Mouse (Mus musculus) urinary bladder, adult 18-20 months (tissue): ENCODE results near the gene Gm21830.
A peak's percentile ranks its signal among the peaks of the same experiment; 100 is the strongest.
"Not testable (repeated sequence)": the region's sequence is repeated elsewhere in the genome, so short reads cannot be mapped to it uniquely, and the experiment has no call there.

ENCODE experiments used
- DNase-seq, 2 experiments: peaks; one replicate each; pipeline ENCODE4 v3.0.0; 2022; ENCODE audit warnings: low spot score in 2 of 2, mixed read lengths in 2 of 2

Gene Gm21830

GRCm38 (mm10) chr2:67413425-67413824 lies at the start of gene Gm21830:
TSS of gene Gm21830 (plus strand) at chr2:67413725.
- DNase-seq: not testable (repeated sequence)

GRCm38 (mm10) chr2:67364506-67364905 lies 49.0 kb upstream of the Gm21830 start:
- no peak for DNase-seq

GRCm38 (mm10) chr2:67378504-67378903 lies 35.0 kb upstream of the Gm21830 start:
- no peak for DNase-seq

GRCm38 (mm10) chr2:67420853-67421252 lies 7.3 kb downstream of the Gm21830 start:
- no peak for DNase-seq

- no peak for DNase-seq
Observed at GRCm38 (mm10) chr2:67422799-67423198, 9.3 kb downstream of the Gm21830 start.

GRCm38 (mm10) chr2:67433081-67433480 lies 19.6 kb downstream of the Gm21830 start, which contains the start of gene Gm26727:
TSS of gene Gm26727 (minus strand) at chr2:67433181.
- no peak for DNase-seq

GRCm38 (mm10) chr2:67438309-67438708 lies 24.8 kb downstream of the Gm21830 start:
- DNase-seq: no peak

GRCm38 (mm10) chr2:67445780-67446179 lies 32.3 kb downstream of the Gm21830 start, which contains the start of gene Xirp2:
TSS of gene Xirp2 (plus strand) at chr2:67446002.
- no peak for DNase-seq

- DNase-seq: no peak
Observed at GRCm38 (mm10) chr2:67446772-67447171, 33.2 kb downstream of the Gm21830 start.

GRCm38 (mm10) chr2:67447206-67447605 lies 33.7 kb downstream of the Gm21830 start:
- no peak for DNase-seq

GRCm38 (mm10) chr2:67460857-67461256 lies 47.3 kb downstream of the Gm21830 start:
- no peak for DNase-seq

- no peak for DNase-seq
Observed at GRCm38 (mm10) chr2:67467036-67467435, 53.5 kb downstream of the Gm21830 start.

GRCm38 (mm10) chr2:67470030-67470429 lies 56.5 kb downstream of the Gm21830 start:
- DNase-seq: not testable (repeated sequence)

- peak in 1 of 2 experiments; percentile 4 for DNase-seq
Observed at GRCm38 (mm10) chr2:67477753-67478152, 64.2 kb downstream of the Gm21830 start.

GRCm38 (mm10) chr2:67481051-67481450 lies 67.5 kb downstream of the Gm21830 start:
- no peak for DNase-seq
